Mouse (Mus musculus): ENCODE data around the gene Shisa6. TPM values are rescaled to one million over a fixed set of nuclear protein-coding genes. Genes with fewer than 3 reads are reported as not detected.

Gene Shisa6
- polyA plus RNA-seq, 1 experiment = not detected

GRCm38 (mm10) chr11:66514346-66514745 is 11.4 kb downstream of the Shisa6 start:
- H3K27ac ChIP-seq (ENCODE audit: control insufficient read depth, insufficient read depth, low read depth, low read length, poor library complexity) = no peak overlapping the region
- no peaks in the 10 kb centered on the region for H3K4me1 ChIP-seq (ENCODE audit: control insufficient read depth, insufficient read depth, low read length)
- no peak overlapping the region for H3K4me3 ChIP-seq (replicated peaks; ENCODE audit: control insufficient read depth, low read depth, low read length)
- TF ChIP-seq POLR2A (IDR thresholded peaks at IDR 0.05; ENCODE audit: borderline replicate concordance, control insufficient read depth, low read depth, low read length) (no peak), CTCF (IDR thresholded peaks at IDR 0.05; ENCODE audit: control insufficient read depth, insufficient read depth, low read length) (no peak)
- 75% methylated on average over 5 of the region's 5 CpGs for WGBS

DNA sequence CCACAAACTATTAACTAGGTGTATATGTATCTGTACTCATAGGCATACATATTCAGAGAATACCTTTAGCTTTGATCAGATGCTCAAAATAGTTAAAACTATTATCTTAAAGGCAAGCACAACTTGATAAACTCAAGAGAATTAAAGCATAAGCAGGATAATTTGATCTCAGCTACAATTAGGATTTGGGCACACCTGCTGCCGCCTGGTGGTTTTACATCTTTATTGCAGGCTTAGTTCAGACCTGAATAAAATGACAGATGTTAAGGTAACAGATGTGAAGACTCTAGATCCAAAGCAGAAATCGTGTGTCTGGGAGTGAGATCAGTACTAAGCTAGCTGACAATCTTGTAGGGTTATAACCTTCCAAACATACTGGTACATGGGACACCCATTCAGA is 24.8 kb downstream of the Shisa6 start:
- H3K4me3 ChIP-seq (replicated peaks; ENCODE audit: control insufficient read depth, low read depth, low read length) = no peak overlapping the region
- WGBS = 64% methylated on average over 2 of the region's 2 CpGs
- TF ChIP-seq CTCF (IDR thresholded peaks at IDR 0.05; ENCODE audit: control insufficient read depth, insufficient read depth, low read length) (no peak), POLR2A (IDR thresholded peaks at IDR 0.05; ENCODE audit: borderline replicate concordance, control insufficient read depth, low read depth, low read length) (no peak)
- no peak overlapping the region for H3K27ac ChIP-seq (ENCODE audit: control insufficient read depth, insufficient read depth, low read depth, low read length, poor library complexity)
- H3K4me1 ChIP-seq (ENCODE audit: control insufficient read depth, insufficient read depth, low read length) = no peaks in the 10 kb centered on the region

DNA sequence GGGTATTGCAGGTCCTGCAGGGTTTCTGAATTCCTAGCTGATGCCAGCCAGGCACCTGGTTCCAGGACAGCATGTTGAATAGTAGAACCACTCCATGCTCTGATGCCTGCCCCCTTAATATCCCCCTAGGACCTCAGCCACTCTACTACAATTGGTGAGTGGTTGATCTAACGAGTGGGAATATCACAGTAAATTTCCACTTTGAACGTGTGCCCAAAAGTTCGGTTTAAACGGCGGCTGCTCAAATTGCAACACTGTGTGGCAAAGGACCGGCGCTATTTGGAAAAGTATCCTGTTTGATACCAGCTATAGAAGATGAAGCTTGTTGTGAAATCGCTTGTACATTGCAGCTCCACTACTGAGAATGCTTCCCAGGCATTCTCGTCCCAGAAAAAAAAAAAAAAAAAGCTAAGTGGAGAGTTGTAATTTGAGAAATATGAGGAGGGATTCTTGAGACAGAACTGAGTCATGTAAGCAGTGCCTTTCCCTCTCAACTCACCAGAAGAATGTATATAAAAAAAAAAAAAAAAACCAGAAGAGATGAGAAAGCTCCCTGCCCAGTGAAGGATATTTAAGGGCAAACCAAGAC is 26.8 kb downstream of the Shisa6 start:
- Histone ChIP-seq H3K4me1 (ENCODE audit: control insufficient read depth, insufficient read depth, low read length) (no peaks in the 10 kb centered on the region), H3K4me3 (replicated peaks; ENCODE audit: control insufficient read depth, low read depth, low read length) (no peak overlapping the region), H3K27ac (ENCODE audit: control insufficient read depth, insufficient read depth, low read depth, low read length, poor library complexity) (no peak overlapping the region)
- WGBS = 76% methylated on average over 9 of the region's 9 CpGs
- no peak for TF ChIP-seq POLR2A (IDR thresholded peaks at IDR 0.05; ENCODE audit: borderline replicate concordance, control insufficient read depth, low read depth, low read length)
- no peak for TF ChIP-seq CTCF (IDR thresholded peaks at IDR 0.05; ENCODE audit: control insufficient read depth, insufficient read depth, low read length)

GRCm38 (mm10) chr11:66496235-66496634 is 29.5 kb downstream of the Shisa6 start:
- no peaks in the 10 kb centered on the region for H3K4me1 ChIP-seq (ENCODE audit: control insufficient read depth, insufficient read depth, low read length)
- no peak overlapping the region for H3K4me3 ChIP-seq (replicated peaks; ENCODE audit: control insufficient read depth, low read depth, low read length)
- WGBS = 69% methylated on average over 9 of the region's 9 CpGs
- TF ChIP-seq CTCF (IDR thresholded peaks at IDR 0.05; ENCODE audit: control insufficient read depth, insufficient read depth, low read length) (no peak), POLR2A (IDR thresholded peaks at IDR 0.05; ENCODE audit: borderline replicate concordance, control insufficient read depth, low read depth, low read length) (no peak)
- no peak overlapping the region for H3K27ac ChIP-seq (ENCODE audit: control insufficient read depth, insufficient read depth, low read depth, low read length, poor library complexity)

GRCm38 (mm10) chr11:66494391-66494790 is 31.4 kb downstream of the Shisa6 start:
- no peak for TF ChIP-seq CTCF (IDR thresholded peaks at IDR 0.05; ENCODE audit: control insufficient read depth, insufficient read depth, low read length)
- TF ChIP-seq POLR2A (IDR thresholded peaks at IDR 0.05; ENCODE audit: borderline replicate concordance, control insufficient read depth, low read depth, low read length) = no peak
- WGBS = 73% methylated on average over 3 of the region's 3 CpGs

GRCm38 (mm10) chr11:66487765-66488164 is 38.0 kb downstream of the Shisa6 start:
- 79% methylated on average over 4 of the region's 4 CpGs for WGBS

More at GRCm38 (mm10) chr11:66494391-66494790, 31.4 kb downstream of the Shisa6 start:
- H3K4me3 ChIP-seq (replicated peaks; ENCODE audit: control insufficient read depth, low read depth, low read length) = no peak overlapping the region
- H3K4me1 ChIP-seq (ENCODE audit: control insufficient read depth, insufficient read depth, low read length) = no peaks in the 10 kb centered on the region
- H3K27ac ChIP-seq (ENCODE audit: control insufficient read depth, insufficient read depth, low read depth, low read length, poor library complexity) = no peak overlapping the region

DNA sequence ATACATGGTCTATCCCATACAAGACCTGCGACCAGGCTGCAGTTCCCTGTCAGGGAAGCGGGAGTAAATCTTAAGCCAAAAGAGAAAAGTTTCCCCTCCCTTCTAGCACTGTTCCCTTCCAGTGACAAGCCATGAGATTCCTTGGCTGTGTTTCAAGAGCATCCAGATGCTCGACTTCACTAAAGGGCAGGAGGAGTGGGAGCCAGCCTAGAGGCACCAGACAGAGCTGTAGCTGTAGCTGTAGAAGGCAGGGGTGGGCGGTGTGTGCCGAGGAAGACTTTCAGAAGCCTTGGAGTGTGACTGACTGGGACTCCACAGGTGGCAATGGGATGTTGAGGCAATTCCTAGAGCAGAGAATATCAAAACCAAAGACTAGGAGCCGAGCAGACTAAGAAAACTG is 43.3 kb downstream of the Shisa6 start:
- no peaks in the 10 kb centered on the region for H3K4me1 ChIP-seq (ENCODE audit: control insufficient read depth, insufficient read depth, low read length)
- H3K4me3 ChIP-seq (replicated peaks; ENCODE audit: control insufficient read depth, low read depth, low read length) = no peak overlapping the region
- no peak for TF ChIP-seq CTCF (IDR thresholded peaks at IDR 0.05; ENCODE audit: control insufficient read depth, insufficient read depth, low read length)
- no peak for TF ChIP-seq POLR2A (IDR thresholded peaks at IDR 0.05; ENCODE audit: borderline replicate concordance, control insufficient read depth, low read depth, low read length)
- WGBS = 70% methylated on average over 6 of the region's 6 CpGs
- no peak overlapping the region for H3K27ac ChIP-seq (ENCODE audit: control insufficient read depth, insufficient read depth, low read depth, low read length, poor library complexity)

More at GRCm38 (mm10) chr11:66487765-66488164, 38.0 kb downstream of the Shisa6 start:
- no peak overlapping the region for H3K27ac ChIP-seq (ENCODE audit: control insufficient read depth, insufficient read depth, low read depth, low read length, poor library complexity)
- TF ChIP-seq POLR2A (IDR thresholded peaks at IDR 0.05; ENCODE audit: borderline replicate concordance, control insufficient read depth, low read depth, low read length) (no peak), CTCF (IDR thresholded peaks at IDR 0.05; ENCODE audit: control insufficient read depth, insufficient read depth, low read length) (no peak)
- no peaks in the 10 kb centered on the region for H3K4me1 ChIP-seq (ENCODE audit: control insufficient read depth, insufficient read depth, low read length)
- no peak overlapping the region for H3K4me3 ChIP-seq (replicated peaks; ENCODE audit: control insufficient read depth, low read depth, low read length)

DNA sequence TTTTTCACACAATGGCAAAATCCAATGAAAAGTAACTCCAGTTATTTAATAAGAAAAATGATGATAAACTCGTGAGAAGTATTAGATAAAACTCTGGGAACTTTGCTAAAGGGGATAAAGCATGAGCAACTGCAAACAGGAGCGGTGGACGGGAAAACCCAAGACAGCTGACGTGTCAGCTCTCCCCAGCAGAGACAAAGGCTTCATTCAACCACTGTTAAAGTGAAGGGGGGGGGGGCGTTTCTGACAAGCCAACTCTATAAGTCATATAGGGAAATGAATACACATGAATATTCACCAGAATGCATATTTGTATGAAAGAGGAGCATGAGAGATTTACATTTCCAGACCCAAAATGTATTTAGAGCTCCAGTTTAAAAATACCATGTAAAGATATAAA is 83.1 kb downstream of the Shisa6 start:
- no peaks in the 10 kb centered on the region for H3K4me1 ChIP-seq (ENCODE audit: control insufficient read depth, insufficient read depth, low read length)
- H3K27ac ChIP-seq (ENCODE audit: control insufficient read depth, insufficient read depth, low read depth, low read length, poor library complexity) = no peak overlapping the region
- no peak overlapping the region for H3K4me3 ChIP-seq (replicated peaks; ENCODE audit: control insufficient read depth, low read depth, low read length)
- TF ChIP-seq POLR2A (IDR thresholded peaks at IDR 0.05; ENCODE audit: borderline replicate concordance, control insufficient read depth, low read depth, low read length) (no peak), CTCF (IDR thresholded peaks at IDR 0.05; ENCODE audit: control insufficient read depth, insufficient read depth, low read length) (no peak)
- WGBS = 58% methylated on average over 5 of the region's 5 CpGs

DNA sequence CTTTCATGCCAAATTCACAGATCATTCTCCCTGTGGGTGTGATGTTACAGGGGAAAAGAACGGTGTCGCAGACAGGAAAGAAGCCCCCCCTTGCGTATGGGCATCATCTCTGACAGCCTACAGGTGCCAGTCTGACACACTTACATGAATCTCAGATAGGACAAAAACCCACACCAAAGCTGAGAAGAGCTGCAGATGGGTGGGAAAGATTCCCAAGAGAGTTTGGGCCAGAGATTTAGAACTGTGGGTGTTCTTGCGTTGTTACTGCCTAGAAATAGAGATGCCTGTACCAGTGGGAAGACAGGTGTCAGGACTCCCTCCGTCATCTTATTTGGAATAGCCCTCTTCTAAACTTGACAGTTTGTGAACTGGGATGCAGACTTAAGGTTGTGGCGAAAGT is 99.6 kb downstream of the Shisa6 start:
- WGBS = 78% methylated on average over 6 of the region's 6 CpGs
- TF ChIP-seq CTCF (IDR thresholded peaks at IDR 0.05; ENCODE audit: control insufficient read depth, insufficient read depth, low read length) (no peak), POLR2A (IDR thresholded peaks at IDR 0.05; ENCODE audit: borderline replicate concordance, control insufficient read depth, low read depth, low read length) (no peak)
- no peak overlapping the region for H3K4me3 ChIP-seq (replicated peaks; ENCODE audit: control insufficient read depth, low read depth, low read length)
- H3K27ac ChIP-seq (ENCODE audit: control insufficient read depth, insufficient read depth, low read depth, low read length, poor library complexity) = no peak overlapping the region
- no peaks in the 10 kb centered on the region for H3K4me1 ChIP-seq (ENCODE audit: control insufficient read depth, insufficient read depth, low read length)
